Mouse (Mus musculus) neural tube, embryonic 11.5 days (tissue): ENCODE results near the gene Spdye4a. TPM values are rescaled to one million over a fixed set of nuclear protein-coding genes. Genes with fewer than 3 reads are reported as not detected.

Source experiments
- ATAC-seq: fragments of 200-750 bp; cut with Nextera tagmentation; 2 replicates; pipeline ENCODE4 v1.8.0; 2017; ENCODE audit warnings: moderate number of reproducible peaks, mild to moderate bottlenecking, moderate TSS enrichment, moderate library complexity; ENCODE audit not compliant: insufficient read depth, low FRiP score, low TSS enrichment
- DNase-seq: peaks from one replicate; pipeline ENCODE4 v3.0.0-alpha.2; 2015; ENCODE audit warnings: low spot score
- H3K27ac ChIP-seq: fragments of 300-500 bp; sonication (generic); 2 replicates; pipeline ENCODE4 v1.5.1; 2014; ENCODE audit warnings: low read depth, mild to moderate bottlenecking, low read length
- H3K27me3 ChIP-seq: fragments of 300-500 bp; sonication (generic); 2 replicates; pipeline ENCODE4 v1.6.1; 2014; ENCODE audit warnings: mild to moderate bottlenecking, low read length, mixed read lengths; ENCODE audit not compliant: control insufficient read depth, insufficient read depth
- H3K36me3 ChIP-seq: fragments of 300-500 bp; sonication (generic); 2 replicates; pipeline ENCODE4 v1.6.1; 2014; ENCODE audit warnings: mild to moderate bottlenecking, low read length, moderate library complexity, mixed read lengths; ENCODE audit not compliant: control insufficient read depth, insufficient read depth
- H3K4me1 ChIP-seq: fragments of 300-500 bp; sonication (generic); 2 replicates; pipeline ENCODE4 v1.6.1; 2014; ENCODE audit warnings: low read length, mixed read lengths; ENCODE audit not compliant: control insufficient read depth, insufficient read depth
- H3K4me2 ChIP-seq: fragments of 300-500 bp; sonication (generic); 2 replicates; pipeline ENCODE4 v1.6.1; 2014; ENCODE audit warnings: low read depth, mild to moderate bottlenecking, moderate library complexity
- H3K4me3 ChIP-seq: fragments of 300-500 bp; sonication (generic); 2 replicates; pipeline ENCODE4 v1.5.1; 2014; ENCODE audit warnings: low read depth, low read length
- H3K9ac ChIP-seq: fragments of 300-500 bp; sonication (generic); 2 replicates; pipeline ENCODE4 v1.6.1; 2014; ENCODE audit warnings: mild to moderate bottlenecking, low read length
- H3K9me3 ChIP-seq: fragments of 300-500 bp; sonication (generic); 2 replicates; pipeline ENCODE4 v1.6.1; 2016; ENCODE audit warnings: low read length; ENCODE audit not compliant: control insufficient read depth
- WGBS: fragments of 180-500 bp; shearing (Covaris S2); extraction: QIAGEN DNeasy Blood & Tissue Kit; methylation state at CpG from one replicate; pipeline ENCODE4 v1.1.7; 2014; 5-methylcytosine and 5-hydroxymethylcytosine counted together
- polyA plus RNA-seq: library from polyadenylated mRNA; unstranded; fragments of >200 nt; fragmentation: Nextera tagmentation; extraction: Ambion mirVana; gene quantifications from 2 replicates; pipeline ENCODE4 v1.2.1, GENCODE M21; 2014

The Spdye4a gene
- polyA plus RNA-seq, 1 experiment from 2014 or later: not detected

- DNase-seq: no peak
- no peak overlapping the region for H3K9ac ChIP-seq
Observed at GRCm38 (mm10) chr5:143266794-143267193, 40.1 kb upstream of the Spdye4a start.

DNA sequence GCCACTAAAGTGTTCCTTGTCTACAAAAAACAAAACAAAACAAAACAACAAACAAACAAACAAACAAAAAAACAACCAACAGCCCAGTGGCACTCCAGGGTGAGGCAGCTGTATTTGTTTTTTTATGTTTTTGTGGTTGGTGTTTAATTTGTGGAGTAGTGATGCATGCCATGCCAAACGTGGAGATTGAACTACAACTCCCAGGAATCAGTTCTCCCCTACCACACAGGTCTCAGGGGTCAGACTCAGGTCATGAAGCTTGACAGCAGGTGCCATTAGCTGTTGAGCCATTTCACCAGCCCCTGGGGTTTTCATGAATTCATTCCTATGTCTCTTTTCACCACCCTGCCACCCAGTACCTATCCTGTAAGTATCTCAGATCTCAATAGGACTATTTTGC lies 38.7 kb upstream of the Spdye4a start:
- H3K27ac ChIP-seq: no peak overlapping the region
- no peak overlapping the region for H3K4me3 ChIP-seq
- no peak overlapping the region for H3K4me2 ChIP-seq
- no peak for DNase-seq
- no peak overlapping the region for H3K9ac ChIP-seq
- ATAC-seq: no peak
- WGBS: 50% methylated on average over 1 of the region's 1 CpGs
- H3K9me3 ChIP-seq: no peaks in the 10 kb centered on the region
- peaks cover 13% of the 10 kb centered on the region for H3K4me1 ChIP-seq
- H3K36me3 ChIP-seq: peaks cover 8% of the 10 kb centered on the region
- no peaks in the 10 kb centered on the region for H3K27me3 ChIP-seq

More at GRCm38 (mm10) chr5:143266794-143267193, 40.1 kb upstream of the Spdye4a start:
- Histone ChIP-seq H3K36me3 (peaks cover 8% of the 10 kb centered on the region), H3K9me3 (no peaks in the 10 kb centered on the region), H3K4me1 (peaks cover 17% of the 10 kb centered on the region), H3K27me3 (no peaks in the 10 kb centered on the region), H3K27ac (no peak overlapping the region), H3K4me2 (no peak overlapping the region), H3K4me3 (no peak overlapping the region)
- WGBS: 83% methylated on average over 6 of the region's 6 CpGs
- no peak for ATAC-seq

DNA sequence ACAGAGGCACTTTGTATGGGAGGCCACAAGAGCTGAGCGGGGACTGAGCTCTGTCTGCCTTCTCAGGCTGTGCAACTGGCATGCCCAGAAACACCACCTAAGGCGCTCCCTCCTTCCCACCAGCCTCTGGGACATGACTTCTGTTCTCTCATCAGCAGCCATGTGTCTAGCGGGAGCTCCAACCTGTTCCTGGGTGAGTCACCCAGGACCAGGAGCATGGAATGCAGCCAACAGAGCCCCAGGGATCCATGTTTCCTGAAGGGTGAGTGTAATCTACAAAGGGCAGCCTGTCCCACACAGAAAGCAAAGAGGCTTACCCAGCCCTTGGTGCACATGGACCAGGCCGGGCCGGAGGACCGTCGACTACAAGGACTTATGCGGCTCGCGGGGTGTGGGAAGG lies 38.0 kb upstream of the Spdye4a start:
- Histone ChIP-seq H3K9me3 (no peaks in the 10 kb centered on the region), H3K4me2 (no peak overlapping the region), H3K27ac (no peak overlapping the region), H3K27me3 (no peaks in the 10 kb centered on the region), H3K9ac (no peak overlapping the region), H3K36me3 (peaks cover 11% of the 10 kb centered on the region), H3K4me3 (no peak overlapping the region), H3K4me1 (peaks cover 10% of the 10 kb centered on the region)
- WGBS: 95% methylated on average over 10 of the region's 10 CpGs
- ATAC-seq (no peak), DNase-seq (no peak)

- WGBS: 91% methylated on average over 8 of the region's 8 CpGs
- Histone ChIP-seq H3K4me2 (no peak overlapping the region), H3K4me1 (0 out of 2 replicates have a peak, but pooled peaks cover 3% of the 10 kb centered on the region), H3K9ac (no peak overlapping the region), H3K27me3 (peaks cover 9% of the 10 kb centered on the region), H3K36me3 (peaks cover 11% of the 10 kb centered on the region), H3K27ac (no peak overlapping the region), H3K9me3 (no peaks in the 10 kb centered on the region), H3K4me3 (no peak overlapping the region)
- DNase-seq: no peak
- ATAC-seq: no peak
Observed at GRCm38 (mm10) chr5:143261636-143262035, 34.9 kb upstream of the Spdye4a start.

GRCm38 (mm10) chr5:143255802-143256201 lies 29.1 kb upstream of the Spdye4a start:
- Histone ChIP-seq H3K27ac (no peak overlapping the region), H3K4me2 (no peak overlapping the region), H3K36me3 (peaks cover 7% of the 10 kb centered on the region), H3K4me3 (no peak overlapping the region), H3K9me3 (no peaks in the 10 kb centered on the region), H3K27me3 (peaks cover 62% of the 10 kb centered on the region), H3K4me1 (peaks cover 11% of the 10 kb centered on the region; the same call in 1 of the 2 replicates), H3K9ac (no peak overlapping the region)
- ATAC-seq (no peak), DNase-seq (no peak)
- 80% methylated on average over 5 of the region's 5 CpGs for WGBS

GRCm38 (mm10) chr5:143255131-143255519 lies 28.4 kb upstream of the Spdye4a start:
- Histone ChIP-seq H3K27ac (no peak overlapping the region), H3K4me3 (no peak overlapping the region), H3K36me3 (peaks cover 7% of the 10 kb centered on the region), H3K4me1 (peaks cover 11% of the 10 kb centered on the region; the same call in 1 of the 2 replicates), H3K4me2 (no peak overlapping the region), H3K27me3 (peaks cover 62% of the 10 kb centered on the region), H3K9ac (no peak overlapping the region), H3K9me3 (no peaks in the 10 kb centered on the region)
- ATAC-seq: no peak
- 8% methylated on average over 24 of the region's 24 CpGs for WGBS
- DNase-seq: no peak

GRCm38 (mm10) chr5:143254487-143255130 lies 27.9 kb upstream of the Spdye4a start:
- Histone ChIP-seq H3K36me3 (peaks cover 4% of the 10 kb centered on the region), H3K4me1 (peaks cover 11% of the 10 kb centered on the region; the same call in 1 of the 2 replicates), H3K27ac (no peak overlapping the region), H3K9ac (no peak overlapping the region), H3K4me2 (no peak overlapping the region), H3K9me3 (no peaks in the 10 kb centered on the region), H3K27me3 (peaks cover 62% of the 10 kb centered on the region), H3K4me3 (peak overlapping the region; percentile 36; the same call in 1 of the 2 replicates)
- DNase-seq (peak; percentile 51), ATAC-seq (no peak)
- 3% methylated on average over 66 of the region's 66 CpGs for WGBS

- Histone ChIP-seq H3K4me1 (peaks cover 11% of the 10 kb centered on the region; the same call in 1 of the 2 replicates), H3K4me2 (peak overlapping the region; percentile 50), H3K27ac (no peak overlapping the region), H3K4me3 (peak overlapping the region; percentile 36), H3K36me3 (peaks cover 4% of the 10 kb centered on the region), H3K9me3 (no peaks in the 10 kb centered on the region), H3K27me3 (peaks cover 62% of the 10 kb centered on the region), H3K9ac (peak overlapping the region; percentile 26)
- DNase-seq (peak; percentile 65), ATAC-seq (no peak)
- WGBS: 2% methylated on average over 64 of the region's 81 CpGs
Observed at GRCm38 (mm10) chr5:143253881-143254486, 27.3 kb upstream of the Spdye4a start.
